Mouse (Mus musculus): Measurements from ENCODE around the gene Baz1a. TPM values are rescaled to one million over a fixed set of nuclear protein-coding genes. Genes with fewer than 3 reads are reported as not detected.
A peak's percentile ranks its signal among the peaks of the same experiment; 100 is the strongest.

Gene Baz1a
- total and polyA plus RNA-seq, 2 experiments, result 1.6 to 6.8 TPM

DNA sequence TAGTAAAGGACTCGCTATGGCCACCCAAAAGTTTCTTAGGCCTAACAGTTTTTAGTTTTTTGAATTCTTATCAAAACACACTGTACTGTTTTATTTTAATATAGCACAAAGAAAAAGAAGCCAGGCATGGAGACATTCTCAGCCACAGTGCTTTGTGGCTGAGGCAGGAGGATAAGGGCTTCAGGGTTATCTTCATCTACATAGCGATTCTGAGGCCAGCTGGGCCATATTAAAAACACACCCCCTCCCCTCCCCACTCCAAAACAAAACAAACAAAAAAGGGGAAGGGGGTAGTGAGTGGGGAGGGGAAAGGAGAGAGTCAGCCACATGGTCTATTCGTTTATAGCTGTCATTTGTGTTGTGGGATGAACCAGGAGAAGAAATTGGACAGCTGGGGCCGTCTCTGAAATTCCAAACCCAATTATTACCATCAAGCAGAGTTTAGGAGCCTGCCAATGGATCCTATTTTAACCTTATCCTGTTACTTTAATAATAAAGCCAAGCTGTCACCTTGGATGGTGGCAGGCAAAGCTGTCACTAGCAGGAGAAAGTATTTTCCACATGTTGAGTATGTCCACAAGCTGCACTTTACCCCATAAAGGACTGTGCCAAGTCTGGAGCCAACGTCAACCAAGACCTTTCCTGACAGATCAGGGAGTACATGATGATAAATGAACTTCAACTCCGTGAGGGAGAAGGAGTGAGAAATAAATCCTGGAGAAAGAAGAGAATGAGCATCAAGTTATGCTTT is 44.9 kb upstream of the Baz1a start:
- no peak overlapping the region for H3K27ac ChIP-seq (replicated peaks; ENCODE audit: insufficient read depth, low read depth, low read length)
- H3K4me1 ChIP-seq (ENCODE audit: control insufficient read depth, insufficient read depth, low read length), result peaks cover 2% of the 10 kb centered on the region
- TF ChIP-seq CTCF (IDR thresholded peaks at IDR 0.05; ENCODE audit: low read depth, low read length), result no peak
- no peak for TF ChIP-seq POLR2A (IDR thresholded peaks at IDR 0.05; ENCODE audit: extremely low read depth, insufficient read depth, low read length)
- DNase-seq (ENCODE audit: extremely low read depth, low read depth, low spot score), result peak; percentile 82
- H3K4me3 ChIP-seq (ENCODE audit: insufficient read depth, low read depth, low read length), result no peak overlapping the region
- H3K79me2 ChIP-seq (ENCODE audit: control insufficient read depth, insufficient read depth, low read length), result no peaks in the 10 kb centered on the region
- H3K9ac ChIP-seq (ENCODE audit: low read depth, low read length), result no peak overlapping the region
- WGBS, result 51% methylated on average over 6 of the region's 6 CpGs
- H3K27me3 ChIP-seq (ENCODE audit: control insufficient read depth, insufficient read depth, low read length), result no peaks in the 10 kb centered on the region
- H3K36me3 ChIP-seq (ENCODE audit: control insufficient read depth, insufficient read depth, low read length), result peaks cover 1% of the 10 kb centered on the region; the same call in 1 of the 2 replicates

DNA sequence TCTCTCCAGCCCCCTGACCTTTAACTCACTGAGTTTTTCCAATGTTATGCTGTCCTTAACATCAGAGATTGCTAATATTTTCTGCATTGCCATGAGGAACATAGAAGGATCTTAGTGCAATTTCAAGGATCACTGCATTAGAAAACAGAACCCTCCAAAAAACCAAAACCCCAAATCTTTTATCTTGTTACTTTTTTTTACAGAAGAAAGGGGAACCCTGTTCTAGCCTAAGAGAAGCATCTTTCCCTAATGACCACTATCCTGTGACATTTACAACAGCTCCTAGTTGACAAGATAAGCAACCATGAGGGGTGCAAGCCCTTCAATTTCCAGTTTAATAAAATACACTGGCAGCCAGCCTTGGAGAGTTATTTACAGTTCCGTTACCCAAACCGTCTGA is 42.6 kb upstream of the Baz1a start:
- Histone ChIP-seq H3K27ac (replicated peaks; ENCODE audit: insufficient read depth, low read depth, low read length) (no peak overlapping the region), H3K4me1 (ENCODE audit: control insufficient read depth, insufficient read depth, low read length) (no peaks in the 10 kb centered on the region), H3K4me3 (ENCODE audit: insufficient read depth, low read depth, low read length) (no peak overlapping the region)

DNA sequence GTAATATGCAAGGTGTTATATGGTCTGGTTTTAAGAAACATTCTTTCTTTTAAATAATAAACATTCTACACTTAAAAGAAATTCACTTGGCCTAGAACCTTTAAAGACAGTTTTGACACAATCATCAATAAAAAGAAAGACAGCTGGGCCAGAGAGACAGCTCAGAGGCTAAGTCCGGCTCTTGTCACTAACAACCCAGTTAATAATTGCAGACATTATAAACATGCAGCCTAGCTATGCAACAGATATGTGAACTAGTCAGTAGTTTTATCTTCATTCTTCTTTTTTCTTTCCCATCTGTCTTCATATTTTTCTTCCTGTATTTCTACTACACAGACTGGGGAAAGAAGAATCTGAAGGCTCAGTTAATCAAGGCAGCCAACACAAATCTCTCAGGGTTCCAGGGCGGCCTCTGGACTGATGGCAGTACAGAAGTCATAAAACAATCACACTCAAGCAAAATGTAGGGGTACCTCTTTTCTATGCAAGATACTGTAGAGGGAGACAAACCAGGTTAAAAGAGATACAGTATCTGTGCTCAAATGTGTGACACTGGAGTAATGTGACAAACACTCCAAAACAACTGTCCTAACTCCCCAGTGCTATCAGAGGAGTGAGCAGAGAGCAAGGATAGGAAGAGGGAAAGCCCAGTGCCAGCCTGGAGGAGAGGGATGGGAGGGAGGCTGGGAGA is 40.5 kb upstream of the Baz1a start:
- no peak overlapping the region for H3K9ac ChIP-seq (ENCODE audit: low read depth, low read length)
- H3K36me3 ChIP-seq (ENCODE audit: control insufficient read depth, insufficient read depth, low read length), result peaks cover 1% of the 10 kb centered on the region; the same call in 1 of the 2 replicates
- peak; percentile 34 for DNase-seq (ENCODE audit: extremely low read depth, low read depth, low spot score)
- TF ChIP-seq POLR2A (IDR thresholded peaks at IDR 0.05; ENCODE audit: extremely low read depth, insufficient read depth, low read length), result no peak
- no peak for TF ChIP-seq CTCF (IDR thresholded peaks at IDR 0.05; ENCODE audit: low read depth, low read length)
- H3K27ac ChIP-seq (replicated peaks; ENCODE audit: insufficient read depth, low read depth, low read length), result no peak overlapping the region
- H3K4me1 ChIP-seq (ENCODE audit: control insufficient read depth, insufficient read depth, low read length), result no peaks in the 10 kb centered on the region
- no peak overlapping the region for H3K4me3 ChIP-seq (ENCODE audit: insufficient read depth, low read depth, low read length)
- 59% methylated on average over 2 of the region's 2 CpGs for whole genome bisulfite sequencing
- H3K79me2 ChIP-seq (ENCODE audit: control insufficient read depth, insufficient read depth, low read length), result no peaks in the 10 kb centered on the region
- H3K27me3 ChIP-seq (ENCODE audit: control insufficient read depth, insufficient read depth, low read length), result no peaks in the 10 kb centered on the region

More for the DNA sequence above, 42.6 kb upstream of the Baz1a start:
- TF ChIP-seq POLR2A (IDR thresholded peaks at IDR 0.05; ENCODE audit: extremely low read depth, insufficient read depth, low read length), result no peak
- TF ChIP-seq CTCF (IDR thresholded peaks at IDR 0.05; ENCODE audit: low read depth, low read length), result no peak
- Histone ChIP-seq H3K79me2 (ENCODE audit: control insufficient read depth, insufficient read depth, low read length) (no peaks in the 10 kb centered on the region), H3K27me3 (ENCODE audit: control insufficient read depth, insufficient read depth, low read length) (no peaks in the 10 kb centered on the region), H3K9ac (ENCODE audit: low read depth, low read length) (no peak overlapping the region), H3K36me3 (ENCODE audit: control insufficient read depth, insufficient read depth, low read length) (peaks cover 1% of the 10 kb centered on the region; the same call in 1 of the 2 replicates)
- WGBS, result 68% methylated on average over 2 of the region's 2 CpGs
- no peak for DNase-seq (ENCODE audit: extremely low read depth, low read depth, low spot score)

DNA sequence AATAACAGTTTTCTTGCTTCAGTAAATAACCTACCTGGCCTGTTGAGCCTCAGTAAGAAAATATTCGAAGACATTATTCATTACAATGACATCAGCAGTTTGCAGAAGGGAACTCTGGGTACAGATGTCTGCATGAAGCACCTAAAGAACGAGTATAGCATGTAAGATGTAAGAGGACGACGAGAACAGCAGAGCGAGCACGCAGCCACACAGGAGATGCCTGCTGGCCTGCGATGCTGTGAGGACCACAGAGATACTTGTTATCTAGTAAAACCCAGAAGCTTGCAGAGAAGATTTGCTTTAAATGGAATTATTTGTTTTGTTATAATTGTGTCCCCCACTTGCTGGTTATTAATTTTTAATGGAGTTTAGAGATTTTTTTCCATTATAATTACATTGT is 39.1 kb upstream of the Baz1a start:
- Histone ChIP-seq H3K9ac (ENCODE audit: low read depth, low read length) (no peak overlapping the region), H3K79me2 (ENCODE audit: control insufficient read depth, insufficient read depth, low read length) (no peaks in the 10 kb centered on the region), H3K36me3 (ENCODE audit: control insufficient read depth, insufficient read depth, low read length) (peaks cover 1% of the 10 kb centered on the region; the same call in 1 of the 2 replicates), H3K4me1 (ENCODE audit: control insufficient read depth, insufficient read depth, low read length) (no peaks in the 10 kb centered on the region), H3K4me3 (ENCODE audit: insufficient read depth, low read depth, low read length) (no peak overlapping the region), H3K27ac (replicated peaks; ENCODE audit: insufficient read depth, low read depth, low read length) (no peak overlapping the region), H3K27me3 (ENCODE audit: control insufficient read depth, insufficient read depth, low read length) (no peaks in the 10 kb centered on the region)
- WGBS, result 97% methylated on average over 7 of the region's 7 CpGs
- no peak for TF ChIP-seq POLR2A (IDR thresholded peaks at IDR 0.05; ENCODE audit: extremely low read depth, insufficient read depth, low read length)
- TF ChIP-seq CTCF (IDR thresholded peaks at IDR 0.05; ENCODE audit: low read depth, low read length), result no peak
- DNase-seq (ENCODE audit: extremely low read depth, low read depth, low spot score), result no peak

DNA sequence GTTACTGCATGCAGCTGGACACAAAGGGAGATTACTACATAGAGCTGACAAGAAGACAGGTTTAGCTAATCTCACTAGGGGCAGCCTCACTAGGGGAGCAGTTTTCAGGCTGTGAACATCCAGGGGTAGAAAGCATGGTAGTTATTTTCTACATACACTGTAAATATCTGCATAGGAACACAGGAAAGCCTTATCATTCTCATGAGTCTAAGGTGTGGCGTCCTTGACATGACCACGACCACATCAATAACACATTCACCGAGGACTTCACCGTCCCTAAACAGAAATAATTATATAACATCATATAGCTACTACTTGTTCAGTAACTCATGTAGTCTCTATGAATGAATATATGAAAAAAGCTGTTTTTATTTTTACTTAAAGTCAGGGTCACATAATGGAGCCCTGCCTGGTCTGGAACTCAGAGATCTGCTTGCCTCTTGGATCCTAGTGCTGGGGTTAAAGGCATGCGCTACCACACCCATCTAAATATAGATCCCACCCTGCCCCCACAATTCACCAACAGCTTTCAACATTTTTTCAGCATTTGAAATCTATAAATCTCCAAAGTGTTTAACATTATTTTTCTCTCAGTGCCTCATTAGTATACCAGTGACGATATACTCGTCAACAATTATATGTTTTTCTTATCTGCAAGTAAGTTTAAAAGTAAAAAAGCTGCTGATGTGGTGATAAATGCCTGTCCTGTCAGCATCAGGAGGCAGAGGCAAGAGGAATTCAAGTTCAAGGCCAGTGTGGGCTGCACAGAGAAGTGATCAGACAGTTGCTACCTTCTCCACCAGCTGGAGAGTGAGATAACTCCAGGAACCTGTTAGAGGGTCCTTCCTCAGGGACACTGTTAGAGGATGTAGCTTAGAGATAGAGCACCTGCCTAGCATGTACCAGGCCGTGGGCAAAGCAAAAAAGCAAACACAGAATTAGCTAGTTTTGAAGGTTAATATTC is 37.3 kb upstream of the Baz1a start:
- no peaks in the 10 kb centered on the region for H3K4me1 ChIP-seq (ENCODE audit: control insufficient read depth, insufficient read depth, low read length)
- peaks cover 6% of the 10 kb centered on the region; the same call in 1 of the 2 replicates for H3K36me3 ChIP-seq (ENCODE audit: control insufficient read depth, insufficient read depth, low read length)
- H3K79me2 ChIP-seq (ENCODE audit: control insufficient read depth, insufficient read depth, low read length), result no peaks in the 10 kb centered on the region
- no peak overlapping the region for H3K9ac ChIP-seq (ENCODE audit: low read depth, low read length)
- TF ChIP-seq POLR2A (IDR thresholded peaks at IDR 0.05; ENCODE audit: extremely low read depth, insufficient read depth, low read length) (no peak), CTCF (IDR thresholded peaks at IDR 0.05; ENCODE audit: low read depth, low read length) (no peak)
- H3K27me3 ChIP-seq (ENCODE audit: control insufficient read depth, insufficient read depth, low read length), result no peaks in the 10 kb centered on the region
- no peak for DNase-seq (ENCODE audit: extremely low read depth, low read depth, low spot score)
- H3K27ac ChIP-seq (replicated peaks; ENCODE audit: insufficient read depth, low read depth, low read length), result no peak overlapping the region
- H3K4me3 ChIP-seq (ENCODE audit: insufficient read depth, low read depth, low read length), result no peak overlapping the region
- WGBS, result 90% methylated on average over 8 of the region's 8 CpGs

All from liver, adult 2 months (tissue).